Mouse (Mus musculus): Measurements from ENCODE around the gene Avil.

Gene Avil

GRCm38 (mm10) chr10:126981746-126982145 lies 18.8 kb upstream of the Avil start:
- no peak for DNase-seq

- no peak for DNase-seq
Measured at GRCm38 (mm10) chr10:126983193-126983725, 17.2 kb upstream of the Avil start.

- DNase-seq, result peak; percentile 88 to 90
Measured at GRCm38 (mm10) chr10:126984189-126985004, 16.1 kb upstream of the Avil start.

- DNase-seq, result peak in 1 of 2 experiments; percentile 31
Measured at GRCm38 (mm10) chr10:126985127-126985526, 15.4 kb upstream of the Avil start.

GRCm38 (mm10) chr10:126985579-126985978 lies 14.9 kb upstream of the Avil start:
- no peak for DNase-seq

- peak; percentile 98 for DNase-seq
Measured at GRCm38 (mm10) chr10:126986541-126986961, 14.0 kb upstream of the Avil start.

GRCm38 (mm10) chr10:126987183-126988118 lies 13.1 kb upstream of the Avil start:
- peak; percentile 37 to 43 for DNase-seq

- no peak for DNase-seq
Measured at GRCm38 (mm10) chr10:126988513-126989165, 11.9 kb upstream of the Avil start.

GRCm38 (mm10) chr10:126990313-126991056 lies 10.0 kb upstream of the Avil start:
- peak; percentile 93 to 96 for DNase-seq

- DNase-seq, result no peak
Measured at GRCm38 (mm10) chr10:126991676-126992075, 8.8 kb upstream of the Avil start.

GRCm38 (mm10) chr10:126993621-126994020 lies 6.9 kb upstream of the Avil start:
- DNase-seq, result no peak

GRCm38 (mm10) chr10:126997340-126998113 lies 3.0 kb upstream of the Avil start:
- DNase-seq, result peak; percentile 51 to 55

GRCm38 (mm10) chr10:127001297-127001696 lies 788 bp downstream of the Avil start:
- DNase-seq, result no peak

GRCm38 (mm10) chr10:127002056-127002455 lies 1.5 kb downstream of the Avil start:
- no peak for DNase-seq

- no peak for DNase-seq
Measured at GRCm38 (mm10) chr10:127002765-127003164, 2.3 kb downstream of the Avil start.

GRCm38 (mm10) chr10:127003334-127003733 lies 2.8 kb downstream of the Avil start:
- DNase-seq, result no peak

GRCm38 (mm10) chr10:127003806-127004205 lies 3.3 kb downstream of the Avil start:
- no peak for DNase-seq

GRCm38 (mm10) chr10:127016488-127016887 lies 16.0 kb downstream of the Avil start:
- no peak for DNase-seq

GRCm38 (mm10) chr10:127017071-127017470 lies 16.6 kb downstream of the Avil start:
- DNase-seq, result no peak

GRCm38 (mm10) chr10:127018422-127018821 lies 17.9 kb downstream of the Avil start:
- DNase-seq, result no peak

Data from cerebellum, postnatal 10 days (tissue).